Mouse (Mus musculus) liver, embryonic 14.5 days (tissue): ENCODE data around the gene Tmprss9. TPM values are rescaled to one million over a fixed set of nuclear protein-coding genes. Genes with fewer than 3 reads are reported as not detected.

Experiments used
- ATAC-seq: fragments of 200-750 bp; cut with Nextera tagmentation; 2 replicates; pipeline ENCODE4 v1.8.0; 2017; ENCODE audit warnings: moderate number of reproducible peaks, mild to moderate bottlenecking, moderate library complexity; ENCODE audit not compliant: insufficient read depth
- DNase-seq, 3 experiments: peaks; one replicate each; pipeline ENCODE4 v3.0.0-alpha.2; 2012 to 2013; ENCODE audit warnings: low read depth in 3 of 3, low spot score in 3 of 3
- H3K27ac ChIP-seq: fragments of 300-500 bp; sonication (generic); 2 replicates; pipeline ENCODE4 v1.5.1; 2014; ENCODE audit warnings: moderate library complexity, mild to moderate bottlenecking, control low read depth, inconsistent platforms
- H3K27me3 ChIP-seq: fragments of 300-500 bp; sonication (generic); 2 replicates; pipeline ENCODE4 v1.6.1; 2014; ENCODE audit warnings: mild to moderate bottlenecking, low read length, moderate library complexity; ENCODE audit not compliant: control insufficient read depth, insufficient read depth
- H3K36me3 ChIP-seq: fragments of 300-500 bp; sonication (generic); replicated peaks from 2 replicates; pipeline ENCODE4 v1.6.1; 2014; ENCODE audit warnings: low read depth; ENCODE audit not compliant: control insufficient read depth, insufficient read depth
- H3K4me1 ChIP-seq, 2 experiments: fragments of 200-500 bp in 1 of 2; fragments of 300-500 bp in 1 of 2; sonication (generic) in 1 of 2; replicated peaks; 2 replicates each; pipeline ENCODE4 v1.6.1; 2012 to 2014; ENCODE audit warnings: antibody characterized with exemption in 1 of 2, inconsistent platforms in 1 of 2, low read length in 1 of 2; ENCODE audit not compliant: control insufficient read depth in 2 of 2, insufficient read depth in 2 of 2
- H3K4me2 ChIP-seq: fragments of 300-500 bp; sonication (generic); 2 replicates; pipeline ENCODE4 v1.6.1; 2014; ENCODE audit warnings: low read depth, mild to moderate bottlenecking, control low read depth, moderate library complexity
- H3K4me3 ChIP-seq, 2 experiments: fragments of 200-500 bp in 1 of 2; fragments of 300-500 bp in 1 of 2; sonication (generic) in 1 of 2; 2 replicates each; pipeline ENCODE4 v1.5.1; 2012 to 2014; ENCODE audit warnings: low read depth in 2 of 2, low read length in 2 of 2, mild to moderate bottlenecking in 2 of 2, control low read depth in 1 of 2, inconsistent platforms in 1 of 2, moderate library complexity in 1 of 2; ENCODE audit not compliant: insufficient read depth in 1 of 2
- H3K9ac ChIP-seq: fragments of 300-500 bp; sonication (generic); replicated peaks from 2 replicates; pipeline ENCODE4 v1.6.1; 2014; ENCODE audit warnings: mild to moderate bottlenecking, control low read depth, moderate library complexity
- H3K9me3 ChIP-seq: fragments of 300-500 bp; sonication (generic); 2 replicates; pipeline ENCODE4 v1.6.1; 2016; ENCODE audit warnings: low read length, mixed read lengths; ENCODE audit not compliant: control insufficient read depth
- CTCF ChIP-seq: IDR thresholded peaks from 2 replicates; pipeline ENCODE4 v1.5.1; 2016; ENCODE audit warnings: antibody characterized with exemption, low read depth, control low read depth
- EP300 ChIP-seq: IDR thresholded peaks from 2 replicates; pipeline ENCODE4 v1.6.1; 2016; ENCODE audit warnings: antibody characterized with exemption, low read depth
- WGBS: fragments of 180-500 bp; shearing (Covaris S2); extraction: QIAGEN DNeasy Blood & Tissue Kit; methylation state at CpG from one replicate; pipeline ENCODE4 v1.1.7; 2014; ENCODE audit not compliant: insufficient replicate concordance; 5-methylcytosine and 5-hydroxymethylcytosine counted together
- polyA plus RNA-seq, 2 experiments: library from polyadenylated mRNA; depleted of rRNA in 1 of 2; stranded (reverse) in 1 of 2; unstranded in 1 of 2; fragments of >200 nt; fragmentation: Nextera tagmentation in 1 of 2; extraction: Ambion mirVana in 1 of 2; gene quantifications; 2 replicates each; pipeline versions ENCODE4 v1.2.1 to v1.2.3; 2012 to 2014

The Tmprss9 gene
- polyA plus RNA-seq, 2 experiments = 0.06 TPM; not detected in 1

GRCm38 (mm10) chr10:80880901-80881300, 9.3 kb downstream of the Tmprss9 start:
- TF ChIP-seq CTCF (no peak; the same call in 1 of the 2 replicates), EP300 (no peak)
- peak overlapping the region; percentile 26 for H3K4me2 ChIP-seq
- H3K9me3 ChIP-seq = no peaks in the 10 kb centered on the region
- peaks cover 21% of the 10 kb centered on the region in 2 experiments for H3K4me1 ChIP-seq
- H3K9ac ChIP-seq = no peak overlapping the region
- no peaks in the 10 kb centered on the region for H3K27me3 ChIP-seq
- no peak overlapping the region for H3K4me3 ChIP-seq
- peak overlapping the region; percentile 57 for H3K27ac ChIP-seq
- ATAC-seq (no peak), DNase-seq (no peak)
- no peaks in the 10 kb centered on the region for H3K36me3 ChIP-seq
- 62% methylated on average over 2 of the region's 2 CpGs for WGBS

- no peak overlapping the region for H3K4me2 ChIP-seq
- WGBS = 16% methylated on average over 10 of the region's 10 CpGs
- no peak for ATAC-seq
- H3K9ac ChIP-seq = no peak overlapping the region
- TF ChIP-seq EP300 = no peak
- TF ChIP-seq CTCF = peak; percentile 95
- H3K27ac ChIP-seq = no peak overlapping the region
- H3K27me3 ChIP-seq = no peaks in the 10 kb centered on the region
- no peak overlapping the region for H3K4me3 ChIP-seq
- H3K9me3 ChIP-seq = no peaks in the 10 kb centered on the region
- peak in 1 of 3 experiments; percentile 43 for DNase-seq
- H3K36me3 ChIP-seq = no peaks in the 10 kb centered on the region
- peaks cover 19 to 20% of the 10 kb centered on the region in 2 experiments for H3K4me1 ChIP-seq
Measured at GRCm38 (mm10) chr10:80881301-80881700, 9.7 kb downstream of the Tmprss9 start.

GRCm38 (mm10) chr10:80887181-80887580, 15.5 kb downstream of the Tmprss9 start:
- no peak for TF ChIP-seq EP300
- TF ChIP-seq CTCF = no peak
- Histone ChIP-seq H3K4me1 (no peaks in the 10 kb centered on the region), H3K9ac (no peak overlapping the region), H3K4me2 (no peak overlapping the region), H3K4me3 (no peak overlapping the region), H3K9me3 (no peaks in the 10 kb centered on the region), H3K27ac (no peak overlapping the region), H3K36me3 (no peaks in the 10 kb centered on the region), H3K27me3 (peaks cover 7% of the 10 kb centered on the region)
- ATAC-seq = no peak
- WGBS = 53% methylated on average over 11 of the region's 11 CpGs
- DNase-seq = no peak

- peaks cover under 1% of the 10 kb centered on the region; the same call in 1 of the 2 replicates for H3K27me3 ChIP-seq
- no peak overlapping the region for H3K4me2 ChIP-seq
- WGBS = 70% methylated on average over 7 of the region's 7 CpGs
- peaks cover 4% of the 10 kb centered on the region for H3K36me3 ChIP-seq
- no peaks in the 10 kb centered on the region for H3K9me3 ChIP-seq
- TF ChIP-seq CTCF (no peak), EP300 (no peak)
- H3K4me1 ChIP-seq = peaks cover 2 to 6% of the 10 kb centered on the region in 2 experiments; a peak in 2 of 4 replicates
- no peak for DNase-seq
- no peak overlapping the region for H3K4me3 ChIP-seq
- H3K27ac ChIP-seq = no peak overlapping the region
- no peak overlapping the region for H3K9ac ChIP-seq
- no peak for ATAC-seq
Measured at GRCm38 (mm10) chr10:80895100-80895499, 23.5 kb downstream of the Tmprss9 start.

- 69% methylated on average over 6 of the region's 6 CpGs for WGBS
- H3K27ac ChIP-seq = no peak overlapping the region
- peaks cover 2 to 6% of the 10 kb centered on the region in 2 experiments; a peak in 2 of 4 replicates for H3K4me1 ChIP-seq
- no peak overlapping the region for H3K4me3 ChIP-seq
- DNase-seq = no peak
- H3K9me3 ChIP-seq = no peaks in the 10 kb centered on the region
- H3K4me2 ChIP-seq = no peak overlapping the region
- H3K9ac ChIP-seq = no peak overlapping the region
- no peak for ATAC-seq
- H3K27me3 ChIP-seq = no peaks in the 10 kb centered on the region
- peaks cover 4% of the 10 kb centered on the region for H3K36me3 ChIP-seq
- no peak for TF ChIP-seq EP300
- TF ChIP-seq CTCF = no peak
Measured at GRCm38 (mm10) chr10:80895697-80896096, 24.0 kb downstream of the Tmprss9 start.
